Mouse (Mus musculus): ENCODE data around the gene Gm10666.
"Not testable (repeated sequence)": the region's sequence is repeated elsewhere in the genome, so short reads cannot be mapped to it uniquely, and the experiment has no call there.

The Gm10666 gene

GRCm38 (mm10) chr7:22134641-22135040, at the start of gene Gm10666:
Gm10666 (minus strand) TSS chr7:22134741.
- DNase-seq (ENCODE audit: low read depth) = not testable (repeated sequence)

DNA sequence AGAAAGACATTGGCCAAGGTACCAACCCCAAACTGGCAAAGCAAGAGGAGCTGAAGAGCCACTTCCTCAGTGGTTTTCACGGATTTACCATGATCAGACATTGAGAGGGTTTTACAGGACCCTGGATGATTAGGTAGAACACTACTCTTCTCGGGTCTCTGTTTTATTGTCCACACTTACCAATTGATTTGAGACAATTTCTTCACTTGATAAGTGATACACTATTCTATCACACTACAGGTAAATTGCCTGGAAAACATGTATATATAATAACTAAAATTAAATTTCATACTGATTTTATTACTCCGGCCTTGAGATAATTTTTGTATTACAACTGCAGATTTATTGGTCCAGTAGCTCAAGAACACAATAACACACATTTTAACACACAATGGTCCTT, 29.4 kb upstream of the Gm10666 start, which contains the start of gene Vmn1r142:
Gene Vmn1r142 (minus strand): TSS at position 101 of the 400 bp plus-strand sequence.
- not testable (repeated sequence) for DNase-seq (ENCODE audit: low read depth)

GRCm38 (mm10) chr7:22118145-22118544, 16.4 kb downstream of the Gm10666 start, which contains the start of gene Gm16451:
Gm16451 (minus strand) TSS chr7:22118245.
- DNase-seq (ENCODE audit: low read depth) = not testable (repeated sequence)
